Mouse (Mus musculus) limb, embryonic 11.5 days (tissue): ENCODE results near the gene Aak1. TPM values are rescaled to one million over a fixed set of nuclear protein-coding genes. Genes with fewer than 3 reads are reported as not detected.

Experiments used
- ATAC-seq: fragments of 200-750 bp; cut with Nextera tagmentation; 2 replicates; pipeline ENCODE4 v1.8.0; 2017; ENCODE audit warnings: low read depth; ENCODE audit not compliant: insufficient number of reproducible peaks, low FRiP score, low TSS enrichment
- DNase-seq: peaks from one replicate; pipeline ENCODE4 v3.0.0-alpha.2; 2015; ENCODE audit warnings: low spot score
- H3K27ac ChIP-seq: fragments of 300-500 bp; sonication (generic); replicated peaks from 2 replicates; pipeline ENCODE4 v1.5.1; 2014; ENCODE audit warnings: low read depth, mild to moderate bottlenecking, low read length
- H3K27me3 ChIP-seq: fragments of 300-500 bp; sonication (generic); 2 replicates; pipeline ENCODE4 v1.6.1; 2014; ENCODE audit warnings: mild to moderate bottlenecking, low read length, mixed read lengths; ENCODE audit not compliant: control insufficient read depth, insufficient read depth
- H3K36me3 ChIP-seq: fragments of 300-500 bp; sonication (generic); 2 replicates; pipeline ENCODE4 v1.6.1; 2014; ENCODE audit warnings: mild to moderate bottlenecking, low read length, moderate library complexity, mixed read lengths; ENCODE audit not compliant: control insufficient read depth, insufficient read depth
- H3K4me1 ChIP-seq: fragments of 300-500 bp; sonication (generic); 2 replicates; pipeline ENCODE4 v1.6.1; 2014; ENCODE audit warnings: low read length, mixed read lengths; ENCODE audit not compliant: control insufficient read depth, insufficient read depth
- H3K4me2 ChIP-seq: fragments of 300-500 bp; sonication (generic); 2 replicates; pipeline ENCODE4 v1.6.1; 2014; ENCODE audit warnings: low read depth, mild to moderate bottlenecking, moderate library complexity; ENCODE audit not compliant: severe bottlenecking
- H3K4me3 ChIP-seq: fragments of 300-500 bp; sonication (generic); 2 replicates; pipeline ENCODE4 v1.5.1; 2014; ENCODE audit warnings: low read depth, low read length
- H3K9ac ChIP-seq: fragments of 300-500 bp; sonication (generic); 2 replicates; pipeline ENCODE4 v1.6.1; 2014; ENCODE audit warnings: mild to moderate bottlenecking, low read length
- H3K9me3 ChIP-seq: fragments of 300-500 bp; sonication (generic); 2 replicates; pipeline ENCODE4 v1.6.1; 2016; ENCODE audit warnings: low read length; ENCODE audit not compliant: control insufficient read depth
- WGBS: fragments of 180-500 bp; shearing (Covaris S2); extraction: QIAGEN DNeasy Blood & Tissue Kit; methylation state at CpG from one replicate; pipeline ENCODE4 v1.1.7; 2014; 5-methylcytosine and 5-hydroxymethylcytosine counted together
- polyA plus RNA-seq: library from polyadenylated mRNA; unstranded; fragments of >200 nt; fragmentation: Nextera tagmentation; extraction: Ambion mirVana; gene quantifications from 2 replicates; pipeline ENCODE4 v1.2.1, GENCODE M21; 2014

The Aak1 gene
- 14.1 and 21.7 TPM in 2 replicates for polyA plus RNA-seq

DNA sequence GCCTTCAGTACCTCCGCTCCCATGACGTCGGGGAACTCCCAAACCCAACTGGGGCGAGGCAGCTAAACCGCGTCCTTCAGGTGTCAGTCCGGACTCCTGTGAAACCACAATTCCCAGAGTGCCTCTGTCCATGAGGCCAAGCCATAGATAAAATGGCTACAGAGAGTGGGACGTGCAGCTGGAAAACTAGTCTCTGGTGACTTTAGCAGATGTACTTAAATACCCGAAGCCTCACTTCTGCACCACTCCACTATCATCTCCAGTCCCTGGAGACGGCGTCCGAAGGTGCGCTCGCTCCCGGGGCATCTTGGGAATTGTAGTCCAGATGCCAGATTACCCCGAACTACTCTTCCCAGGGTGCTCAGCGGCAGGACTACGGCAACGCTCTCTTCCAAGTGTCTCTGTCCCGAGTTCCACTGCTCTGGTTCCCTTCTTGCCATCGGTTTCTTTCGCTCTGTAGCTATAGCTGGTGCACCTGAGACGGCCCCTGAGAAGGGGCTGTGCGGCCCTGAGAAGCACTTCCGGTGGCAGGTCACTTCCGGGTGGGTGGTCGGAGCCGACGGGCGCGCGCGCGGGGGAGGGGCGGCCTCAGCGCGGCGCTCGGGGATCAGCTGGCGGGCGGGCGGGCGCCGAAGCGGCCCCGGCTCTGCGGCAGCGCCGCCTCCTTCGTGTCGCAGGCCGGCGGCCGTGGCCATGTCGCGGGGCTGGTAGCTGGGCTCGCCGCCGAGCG is at the start of gene Aak1:
Gene Aak1, plus strand, starts transcription at position 603 of the 730 bp plus-strand sequence.
- Histone ChIP-seq H3K9me3 (no peaks in the 10 kb centered on the region), H3K27ac (peak within 1 kb of the TSS; percentile 93), H3K9ac (peak within 1 kb of the TSS; percentile 82), H3K27me3 (no peaks in the 10 kb centered on the region), H3K4me1 (peaks cover 9% of the 10 kb centered on the region), H3K4me3 (peak within 1 kb of the TSS; percentile 82), H3K4me2 (peak within 1 kb of the TSS; percentile 59), H3K36me3 (no peaks in the 10 kb centered on the region)
- DNase-seq (peak; percentile 96), ATAC-seq (peak; percentile 90)
- WGBS, result 0% methylated on average over 55 of the region's 60 CpGs

DNA sequence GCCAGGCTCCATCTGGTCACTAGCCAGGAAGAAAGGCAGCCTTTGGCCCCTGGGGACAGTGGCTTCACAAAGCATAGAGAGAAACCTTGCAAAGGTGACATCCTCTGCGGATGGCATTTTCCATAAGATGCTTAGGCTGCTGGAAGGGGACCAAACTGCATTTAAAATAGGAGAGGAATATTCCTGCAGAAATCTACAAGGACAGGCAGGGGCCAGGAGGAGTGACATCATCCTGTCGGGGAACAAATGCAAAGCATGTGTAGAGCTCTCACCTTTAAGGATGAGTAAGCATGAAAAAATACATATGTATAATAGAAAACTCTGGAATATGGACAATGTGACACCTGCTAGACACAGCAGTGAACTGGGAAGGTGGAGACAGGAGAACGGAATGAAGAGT is 48.9 kb upstream of the Aak1 start:
- Histone ChIP-seq H3K27me3 (no peaks in the 10 kb centered on the region), H3K36me3 (no peaks in the 10 kb centered on the region), H3K4me2 (no peak overlapping the region), H3K9ac (no peak overlapping the region), H3K27ac (no peak overlapping the region), H3K4me3 (no peak overlapping the region), H3K9me3 (no peaks in the 10 kb centered on the region), H3K4me1 (no peaks in the 10 kb centered on the region)
- ATAC-seq, result no peak
- WGBS, result 91% methylated on average over 3 of the region's 3 CpGs
- no peak for DNase-seq

DNA sequence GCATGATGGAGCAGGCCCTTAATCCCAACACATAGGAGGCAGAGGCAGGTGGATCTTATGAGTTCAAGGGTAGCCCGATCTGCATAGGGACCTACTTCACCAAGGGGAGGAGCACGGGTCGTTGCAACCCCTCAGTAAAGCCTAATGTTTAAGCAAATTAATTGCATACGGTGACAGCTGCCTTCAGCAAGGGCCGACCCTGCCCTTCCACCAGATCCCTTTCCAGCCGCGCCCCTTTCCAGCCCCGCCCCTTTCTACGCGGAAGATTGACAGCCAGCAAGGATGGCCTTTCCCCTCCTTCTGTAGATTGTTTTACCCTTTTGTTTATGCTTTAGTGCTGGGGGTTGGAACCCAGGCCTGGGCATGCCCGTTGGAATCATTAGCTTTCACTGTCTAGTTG is 47.9 kb upstream of the Aak1 start:
- H3K4me1 ChIP-seq, result no peaks in the 10 kb centered on the region
- H3K4me2 ChIP-seq, result no peak overlapping the region
- H3K4me3 ChIP-seq, result no peak overlapping the region
- no peak overlapping the region for H3K9ac ChIP-seq
- H3K27me3 ChIP-seq, result no peaks in the 10 kb centered on the region
- ATAC-seq, result no peak
- WGBS, result 37% methylated on average over 11 of the region's 11 CpGs
- no peak for DNase-seq
- H3K9me3 ChIP-seq, result no peaks in the 10 kb centered on the region
- no peaks in the 10 kb centered on the region for H3K36me3 ChIP-seq
- no peak overlapping the region for H3K27ac ChIP-seq

DNA sequence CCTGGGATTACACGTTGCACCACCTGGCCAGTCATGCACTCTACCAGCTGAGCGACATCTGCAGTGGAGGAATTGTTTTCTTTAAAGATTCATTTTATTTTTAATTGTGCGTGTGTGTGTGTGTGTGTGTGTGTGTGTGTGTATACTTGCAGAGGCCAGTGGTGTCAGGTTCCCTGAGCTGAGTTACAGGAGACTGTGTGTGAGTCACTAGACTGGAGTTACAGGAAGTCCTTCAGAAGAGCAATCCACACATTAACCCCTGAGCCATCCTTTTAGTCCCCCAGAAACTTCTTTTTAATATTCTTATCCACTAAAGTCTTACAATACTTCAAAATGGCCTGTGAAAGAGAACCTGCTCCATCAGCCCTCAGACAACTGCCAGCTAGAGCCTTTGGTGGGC is 44.7 kb upstream of the Aak1 start:
- H3K4me2 ChIP-seq, result no peak overlapping the region
- ATAC-seq (no peak), DNase-seq (no peak)
- H3K36me3 ChIP-seq, result no peaks in the 10 kb centered on the region
- no peaks in the 10 kb centered on the region for H3K9me3 ChIP-seq
- H3K27ac ChIP-seq, result no peak overlapping the region
- no peaks in the 10 kb centered on the region for H3K27me3 ChIP-seq
- no peaks in the 10 kb centered on the region for H3K4me1 ChIP-seq
- H3K4me3 ChIP-seq, result no peak overlapping the region
- no peak overlapping the region for H3K9ac ChIP-seq
- WGBS, result 81% methylated on average over 3 of the region's 3 CpGs

DNA sequence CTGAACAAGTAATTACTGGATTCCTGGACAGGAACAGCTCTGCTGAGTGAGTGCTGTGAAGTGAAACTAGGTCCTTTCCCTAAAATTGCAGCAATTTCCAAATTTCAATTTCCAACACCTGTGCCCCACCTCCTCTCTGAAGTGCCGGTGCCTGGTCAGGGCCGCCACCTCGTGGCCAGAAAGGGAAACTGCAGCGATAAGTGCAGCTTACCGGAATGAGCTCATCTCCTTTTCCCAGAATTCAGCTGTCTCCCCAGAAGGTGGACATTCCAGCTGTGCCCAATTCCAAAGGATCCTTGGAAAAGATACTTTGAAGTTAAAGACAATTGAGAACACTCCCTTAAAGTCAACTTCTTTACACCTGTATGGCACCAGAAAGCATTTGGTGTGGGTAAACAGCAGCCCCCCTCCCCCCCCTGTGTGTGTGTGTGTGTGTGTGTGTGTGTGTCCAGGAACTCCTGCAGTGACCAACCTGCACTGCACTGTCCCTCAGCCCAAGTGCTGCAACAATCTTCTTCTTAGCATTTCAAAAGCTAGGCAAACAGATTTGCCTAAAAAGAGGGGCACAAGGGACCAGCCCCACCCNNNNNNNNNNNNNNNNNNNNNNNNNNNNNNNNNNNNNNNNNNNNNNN is 42.7 kb upstream of the Aak1 start:
- Histone ChIP-seq H3K9ac (no peak overlapping the region), H3K27ac (no peak overlapping the region), H3K4me1 (no peaks in the 10 kb centered on the region), H3K36me3 (no peaks in the 10 kb centered on the region), H3K4me2 (no peak overlapping the region), H3K9me3 (no peaks in the 10 kb centered on the region), H3K4me3 (no peak overlapping the region), H3K27me3 (no peaks in the 10 kb centered on the region)
- WGBS, result 4% methylated on average over 5 of the region's 5 CpGs
- DNase-seq (peak; percentile 68), ATAC-seq (no peak)

DNA sequence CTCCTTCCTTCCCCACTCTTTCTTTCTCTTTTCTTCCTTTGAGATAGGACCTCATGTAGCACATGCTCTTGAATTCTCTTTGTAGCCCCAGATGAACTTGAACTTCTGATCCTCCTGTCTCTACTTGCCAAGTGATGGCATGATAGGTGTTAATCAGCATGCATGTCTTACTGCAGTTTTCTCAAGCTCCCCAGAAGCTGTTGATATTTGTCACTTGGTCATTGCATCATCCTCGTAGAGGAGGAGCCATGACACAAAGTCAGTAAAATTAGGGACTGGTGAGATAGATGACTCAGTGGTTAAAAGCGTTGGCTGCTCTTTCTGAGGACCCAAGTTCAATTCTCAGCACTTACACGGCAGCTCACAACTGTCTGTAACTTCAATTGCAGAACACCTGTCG is 36.4 kb upstream of the Aak1 start:
- Histone ChIP-seq H3K36me3 (no peaks in the 10 kb centered on the region), H3K27me3 (no peaks in the 10 kb centered on the region), H3K9ac (no peak overlapping the region), H3K9me3 (no peaks in the 10 kb centered on the region), H3K4me2 (no peak overlapping the region), H3K4me3 (no peak overlapping the region), H3K27ac (no peak overlapping the region), H3K4me1 (0 out of 2 replicates have a peak, but pooled peaks cover 2% of the 10 kb centered on the region)
- ATAC-seq (no peak), DNase-seq (no peak)
- 59% methylated on average over 4 of the region's 4 CpGs for WGBS

DNA sequence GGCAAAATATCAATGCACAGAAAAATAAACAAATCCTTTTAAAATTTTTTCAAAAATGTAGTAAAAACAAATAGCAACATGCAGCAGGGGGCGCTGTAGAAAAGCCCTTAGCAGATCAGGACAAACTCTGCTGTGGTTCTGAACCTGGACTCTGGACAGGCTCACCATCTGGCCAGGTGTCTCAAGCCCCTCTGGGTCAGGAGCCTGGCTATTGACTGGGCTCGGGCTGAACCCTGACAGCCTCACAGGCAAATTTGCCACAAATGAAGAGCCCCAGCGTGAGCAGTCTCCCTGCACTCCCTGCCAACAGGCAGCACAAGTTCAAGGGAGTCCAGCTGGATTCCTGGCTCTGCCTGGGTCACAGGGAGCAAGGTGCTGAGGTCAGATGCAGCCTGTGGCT is 36.0 kb upstream of the Aak1 start:
- Histone ChIP-seq H3K4me2 (no peak overlapping the region), H3K9me3 (no peaks in the 10 kb centered on the region), H3K4me3 (no peak overlapping the region), H3K36me3 (no peaks in the 10 kb centered on the region), H3K27me3 (no peaks in the 10 kb centered on the region), H3K9ac (no peak overlapping the region), H3K27ac (no peak overlapping the region), H3K4me1 (0 out of 2 replicates have a peak, but pooled peaks cover 2% of the 10 kb centered on the region)
- ATAC-seq, result no peak
- peak; percentile 58 for DNase-seq
- 14% methylated on average over 3 of the region's 3 CpGs for WGBS

DNA sequence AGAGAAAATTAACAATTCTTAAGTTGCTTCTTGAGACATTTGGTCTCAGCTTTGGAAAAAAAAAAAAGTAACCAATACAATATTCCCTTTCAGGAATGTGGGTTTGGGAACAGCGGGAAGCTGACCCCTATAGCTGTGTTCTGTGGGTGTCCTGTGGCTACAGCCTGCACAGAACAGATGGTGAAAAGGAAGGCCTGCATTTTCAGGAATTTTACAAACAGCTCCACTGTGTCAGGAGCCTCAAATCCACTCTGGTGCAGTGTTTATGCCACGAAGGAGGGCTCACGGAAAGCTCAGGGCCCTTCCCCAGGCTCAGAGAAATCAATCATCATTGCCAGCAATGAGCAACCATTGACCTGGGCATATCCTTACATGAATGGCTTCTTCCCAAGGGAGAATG is 34.4 kb upstream of the Aak1 start:
- Histone ChIP-seq H3K4me3 (no peak overlapping the region), H3K9me3 (no peaks in the 10 kb centered on the region), H3K27me3 (no peaks in the 10 kb centered on the region), H3K27ac (no peak overlapping the region), H3K4me1 (0 out of 2 replicates have a peak, but pooled peaks cover 2% of the 10 kb centered on the region), H3K4me2 (peak overlapping the region; percentile 19), H3K9ac (no peak overlapping the region), H3K36me3 (no peaks in the 10 kb centered on the region)
- DNase-seq, result no peak
- 49% methylated on average over 3 of the region's 3 CpGs for whole genome bisulfite sequencing
- ATAC-seq, result no peak
